Mouse (Mus musculus): ENCODE data around the gene Ube2f.

The Ube2f gene

DNA sequence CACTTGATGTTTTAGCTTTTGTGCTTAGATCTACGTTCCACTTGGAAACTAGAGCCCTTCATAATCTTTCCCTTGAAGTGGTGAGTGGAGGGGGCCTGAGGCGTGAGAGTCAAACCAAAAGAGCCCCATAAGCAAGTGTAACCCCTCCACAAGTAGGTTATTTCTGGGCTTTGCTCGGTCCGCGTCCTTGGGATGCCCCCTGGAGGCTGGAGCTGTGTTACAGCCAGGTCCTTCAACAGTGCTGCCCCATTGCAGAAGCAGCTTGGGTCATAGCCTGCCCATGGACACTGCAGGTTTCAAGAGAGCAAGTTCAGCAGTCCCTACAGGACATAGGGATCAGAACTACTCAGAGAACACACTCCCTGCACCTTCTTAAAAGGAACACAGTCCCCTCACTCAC is 11.0 kb upstream of the Ube2f start:
- peak; percentile 73 to 78 for DNase-seq

DNA sequence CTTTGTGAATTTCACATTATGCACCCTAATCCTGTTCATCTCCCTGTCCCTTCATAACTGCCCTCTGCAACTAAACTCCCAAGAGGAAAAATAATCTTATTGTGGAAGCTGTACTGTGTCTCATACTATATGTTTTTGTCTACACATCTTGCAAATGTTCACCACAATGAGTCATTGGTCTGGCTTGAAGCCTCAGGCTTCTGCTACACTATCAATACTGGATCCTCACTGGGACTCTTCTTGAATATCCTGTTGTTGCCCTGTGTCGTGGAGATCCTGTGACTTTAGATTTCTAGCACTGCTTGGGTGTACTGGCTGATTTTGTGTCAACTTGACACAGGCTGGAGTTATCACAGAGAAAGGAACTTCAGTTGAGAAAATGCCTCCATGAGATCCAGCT is 10.3 kb upstream of the Ube2f start:
- no peak for DNase-seq

- DNase-seq = no peak
Observed at GRCm38 (mm10) chr1:91240685-91241084, 9.4 kb upstream of the Ube2f start.

DNA sequence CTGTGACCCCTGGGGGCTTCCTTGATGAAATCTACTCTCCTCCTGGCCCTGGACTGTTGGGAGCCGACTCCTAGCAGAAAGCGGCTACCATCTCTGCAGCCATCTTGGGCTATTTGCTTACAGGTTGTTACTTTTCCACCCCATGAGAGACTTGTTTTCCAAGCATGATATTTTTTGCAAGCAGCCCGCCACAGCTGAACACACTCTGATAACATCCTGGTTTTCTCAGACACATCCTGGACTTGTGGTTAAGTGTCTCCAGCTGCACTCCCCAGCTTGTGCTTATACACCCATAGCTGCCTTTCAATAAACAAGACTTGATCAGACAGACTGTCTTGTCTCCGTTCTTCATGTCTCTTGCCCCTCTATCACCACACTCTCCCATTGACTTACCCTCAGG is 8.9 kb upstream of the Ube2f start:
- DNase-seq = no peak

GRCm38 (mm10) chr1:91248242-91248641 is 1.9 kb upstream of the Ube2f start:
- DNase-seq = no peak

DNA sequence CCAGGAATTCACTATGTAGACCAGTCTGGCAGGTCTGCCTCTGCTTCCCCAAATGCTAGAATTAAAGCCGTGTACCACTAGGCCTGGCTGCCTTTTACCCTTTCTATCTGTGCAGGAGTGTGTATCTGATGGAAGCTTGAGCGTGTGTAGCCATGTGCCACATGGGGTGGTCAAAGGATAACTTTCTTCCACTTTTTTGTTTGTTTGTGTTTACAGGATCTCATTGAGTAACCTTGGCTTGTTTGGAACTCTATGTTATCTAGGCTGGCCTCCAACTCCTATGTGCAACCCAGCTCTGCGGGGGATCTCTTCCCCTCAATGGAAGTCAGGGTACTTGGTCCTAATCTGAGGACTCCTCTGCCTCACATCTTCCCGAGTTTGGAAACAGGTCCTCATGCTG is 1.1 kb upstream of the Ube2f start:
- no peak for DNase-seq

- peak; percentile 32 to 38 for DNase-seq
Observed at GRCm38 (mm10) chr1:91250415-91251147, 477 bp downstream of the Ube2f start.

DNA sequence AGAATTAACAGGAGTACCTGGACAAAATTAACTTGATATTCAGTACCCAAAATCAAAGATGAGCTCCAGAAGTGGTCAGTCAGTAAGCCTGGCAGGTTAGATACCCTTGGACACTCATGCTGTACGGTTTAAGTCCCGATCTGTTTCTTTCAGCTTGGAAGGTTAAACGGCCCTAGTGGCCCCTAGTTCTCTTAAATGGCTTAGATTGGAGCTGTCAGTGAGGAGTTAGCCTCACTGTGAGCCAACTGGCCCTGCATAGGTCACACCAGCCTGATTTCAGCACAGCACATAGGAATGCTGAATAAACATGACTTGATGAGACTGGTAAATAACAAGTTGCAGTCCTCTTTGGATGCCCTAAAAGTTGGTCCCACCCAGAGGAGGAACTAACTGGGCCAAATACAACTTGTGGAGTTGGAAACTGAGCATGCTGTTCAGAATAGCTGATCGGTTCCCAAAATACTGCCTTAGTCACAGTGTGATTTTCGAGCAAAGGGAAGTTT is 1.1 kb downstream of the Ube2f start:
- peak in 1 of 2 experiments; percentile 16 for DNase-seq

DNA sequence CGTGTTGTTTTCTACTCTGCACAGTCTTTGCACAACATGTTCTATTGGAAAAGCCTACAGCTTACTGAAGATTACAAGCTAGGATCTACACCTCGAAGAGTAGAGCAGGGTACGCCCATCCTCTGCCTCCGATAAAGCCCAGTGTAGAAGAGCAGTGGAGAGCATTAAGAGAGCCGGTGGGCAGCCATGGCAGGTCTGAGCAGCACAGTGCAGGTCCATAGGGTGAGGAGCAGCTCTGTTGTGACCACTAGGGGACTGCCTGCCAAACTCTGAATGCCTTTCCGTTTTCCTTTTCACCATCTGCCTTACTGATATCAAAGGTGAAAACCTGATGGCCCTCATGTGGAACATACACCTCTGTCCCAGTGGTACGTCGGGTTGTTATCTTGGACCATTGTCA is 1.8 kb downstream of the Ube2f start:
- DNase-seq = peak; percentile 48

DNA sequence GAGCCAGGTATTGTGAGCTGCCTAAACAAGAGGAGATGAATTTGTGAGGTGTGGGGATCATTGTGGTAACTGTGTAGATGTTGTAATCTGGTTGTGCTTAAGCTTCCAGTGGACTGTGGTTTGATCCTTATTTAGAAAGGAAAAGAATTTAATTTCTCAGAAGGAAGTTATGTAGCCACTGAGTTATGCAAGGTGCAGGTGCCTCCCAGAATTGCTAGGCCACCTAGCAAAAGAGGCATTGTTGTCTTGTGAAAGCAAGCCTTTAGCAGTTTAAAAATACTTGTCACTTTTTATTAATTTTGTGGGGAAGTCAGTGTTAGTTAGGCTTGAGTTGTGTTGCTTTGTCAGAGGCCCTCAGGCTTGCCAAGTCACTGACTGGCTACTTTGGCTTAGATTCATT is 7.8 kb downstream of the Ube2f start:
- DNase-seq = no peak

DNA sequence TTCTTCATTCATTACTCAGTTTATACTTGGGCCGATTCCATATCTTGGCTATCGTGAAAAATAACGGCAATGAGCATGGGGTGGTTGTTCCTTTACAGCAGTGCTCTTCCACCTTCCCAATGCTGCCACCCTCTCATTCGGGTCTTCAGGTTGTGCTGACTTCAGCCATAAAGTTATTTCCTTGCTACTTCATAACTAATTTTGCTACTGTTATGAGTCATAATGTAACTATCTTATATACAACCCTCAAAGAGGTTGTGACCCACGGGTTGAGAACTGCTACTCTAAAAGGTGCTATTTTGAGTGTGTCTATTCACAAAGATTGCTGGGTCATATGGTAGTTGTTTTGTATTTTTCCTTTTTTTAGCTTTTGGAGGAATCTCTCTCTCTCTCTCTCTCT is 9.7 kb downstream of the Ube2f start:
- DNase-seq = no peak

DNA sequence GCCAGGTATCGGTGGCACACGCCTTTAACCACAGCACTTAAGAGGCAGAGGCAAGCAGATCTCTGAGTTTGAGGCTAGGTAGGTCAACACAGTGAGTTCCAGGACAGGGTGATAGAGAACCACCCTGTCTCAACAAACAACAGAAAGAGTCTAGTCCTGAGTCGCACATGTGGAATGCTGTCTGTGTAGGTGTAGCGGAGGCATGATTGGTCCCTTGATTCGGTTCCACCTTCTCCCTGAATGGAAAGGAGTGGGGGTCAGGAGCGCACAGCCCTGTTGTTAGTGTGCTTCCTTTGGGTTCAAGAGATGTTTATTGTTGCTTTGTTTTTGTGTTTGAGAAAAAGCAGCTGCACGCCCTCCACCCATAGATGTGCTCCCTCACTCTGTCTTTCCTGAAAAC is 12.4 kb downstream of the Ube2f start:
- no peak for DNase-seq

- DNase-seq = no peak
Observed at GRCm38 (mm10) chr1:91272260-91272659, 22.2 kb downstream of the Ube2f start.

DNA sequence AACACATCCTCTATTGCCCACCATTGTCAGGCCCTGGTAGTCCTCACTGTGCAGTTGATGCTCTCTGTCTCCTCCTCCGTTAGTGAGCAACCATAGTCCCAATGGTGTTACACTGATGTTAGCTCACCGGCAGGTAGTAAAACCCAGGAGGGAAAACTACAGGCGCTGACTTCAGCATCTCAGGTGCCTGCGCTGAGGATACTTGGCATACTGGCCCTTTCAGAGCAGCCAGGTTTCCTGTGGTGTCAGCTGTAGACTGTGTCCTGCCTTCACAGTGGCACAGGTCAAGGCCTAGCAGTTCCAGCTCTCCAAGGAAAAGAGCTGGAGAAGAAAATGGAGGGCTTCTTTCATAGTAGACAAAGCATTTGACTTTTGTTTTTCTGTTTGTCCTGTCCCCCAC is 26.5 kb downstream of the Ube2f start:
- DNase-seq = no peak

GRCm38 (mm10) chr1:91277480-91277879 is 27.4 kb downstream of the Ube2f start:
- DNase-seq = no peak

- DNase-seq = no peak
Observed at GRCm38 (mm10) chr1:91278410-91279119, 28.5 kb downstream of the Ube2f start.

DNA sequence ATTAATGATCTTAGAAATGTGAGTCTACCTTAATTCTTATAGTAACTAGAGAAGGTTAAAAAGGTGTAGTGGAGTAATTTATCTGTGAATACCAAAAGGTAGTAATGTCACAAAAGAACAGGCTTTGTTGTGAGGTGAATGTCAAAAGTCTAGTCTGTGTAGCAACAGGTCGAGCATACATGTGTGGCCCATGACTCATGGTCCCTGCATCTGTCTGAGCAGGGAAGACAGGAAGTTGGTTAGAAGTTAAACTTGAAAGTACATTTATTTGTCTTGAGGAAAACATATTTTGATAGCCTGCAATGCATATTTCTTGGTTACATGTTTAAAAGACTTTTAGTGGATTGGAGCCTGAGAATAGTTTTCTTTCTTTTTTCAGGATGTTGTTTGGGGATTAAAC is 29.0 kb downstream of the Ube2f start:
- DNase-seq = no peak

DNA sequence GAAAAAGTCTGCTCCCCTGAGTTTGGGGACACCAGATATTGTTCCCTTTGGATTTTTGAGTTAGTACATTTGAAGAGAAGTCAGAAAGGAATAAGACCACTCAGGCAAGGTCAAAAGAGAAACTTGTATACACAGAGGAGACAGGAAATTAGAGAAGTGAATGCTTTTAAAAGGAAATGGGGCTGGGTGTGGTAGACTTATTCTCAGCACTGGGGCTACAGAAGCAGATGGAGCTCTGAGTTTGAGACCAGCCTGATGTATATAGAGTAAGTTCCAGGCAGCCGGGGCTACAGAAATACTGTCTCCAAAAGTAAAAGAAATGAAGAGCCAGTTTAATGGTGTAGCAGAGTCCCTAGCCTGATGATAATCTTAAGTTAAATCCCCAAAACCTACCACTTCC is 32.5 kb downstream of the Ube2f start:
- DNase-seq = peak in 1 of 2 experiments; percentile 8

GRCm38 (mm10) chr1:91289375-91289774 is 39.3 kb downstream of the Ube2f start:
- no peak for DNase-seq

- no peak for DNase-seq
Observed at GRCm38 (mm10) chr1:91292101-91292825, 42.2 kb downstream of the Ube2f start.

DNA sequence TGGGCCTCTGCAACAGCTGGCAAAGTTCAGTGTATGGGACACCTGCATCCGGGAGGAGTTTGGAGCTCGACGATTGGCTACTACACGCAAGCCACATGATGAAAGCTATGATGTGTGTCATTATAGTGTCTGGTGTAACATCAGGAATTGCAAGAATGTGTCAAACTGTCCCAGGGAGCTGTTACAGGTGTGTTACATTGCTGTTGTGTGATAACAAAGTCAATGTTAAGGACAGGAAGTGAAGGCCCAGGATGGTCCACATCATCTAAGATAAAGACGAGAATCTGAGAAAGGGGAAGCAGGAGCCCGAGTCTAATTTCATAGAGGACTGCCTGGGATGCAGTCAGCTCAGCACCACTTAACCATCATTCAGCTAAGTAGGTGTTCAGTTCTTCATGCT is 45.4 kb downstream of the Ube2f start:
- no peak for DNase-seq

GRCm38 (mm10) chr1:91297799-91298744 is 48.0 kb downstream of the Ube2f start, which contains the start of gene Scly:
Gene Scly (plus strand): TSS chr1:91298338.
- DNase-seq = peak; percentile 91 to 94
